Mouse (Mus musculus): Measurements from ENCODE around the gene Tpr.

Tpr gene

GRCm38 (mm10) chr1:150392638-150393487, at the start of gene Tpr, which contains the start of gene Odr4:
Gene Tpr, plus strand, starts transcription at chr1:150392838.
Gene Odr4, minus strand, starts transcription at chr1:150393080.
- peak; percentile 99 for DNase-seq (ENCODE audit: low read depth, low spot score)

- no peak for DNase-seq (ENCODE audit: low read depth, low spot score)
These were observed 31.8 kb upstream of the Tpr start for GRCm38 (mm10) chr1:150360864-150361263.

- no peak for DNase-seq (ENCODE audit: low read depth, low spot score)
These were observed 19.7 kb upstream of the Tpr start for GRCm38 (mm10) chr1:150372895-150373294.

GRCm38 (mm10) chr1:150374247-150374646, 18.4 kb upstream of the Tpr start:
- no peak for DNase-seq (ENCODE audit: low read depth, low spot score)

GRCm38 (mm10) chr1:150384138-150384537, 8.5 kb upstream of the Tpr start:
- no peak for DNase-seq (ENCODE audit: low read depth, low spot score)

- no peak for DNase-seq (ENCODE audit: low read depth, low spot score)
These were observed 5.1 kb upstream of the Tpr start for GRCm38 (mm10) chr1:150387572-150387971.

GRCm38 (mm10) chr1:150389390-150390129, 3.1 kb upstream of the Tpr start:
- no peak for DNase-seq (ENCODE audit: low read depth, low spot score)

GRCm38 (mm10) chr1:150391931-150392637, 554 bp upstream of the Tpr start:
- no peak for DNase-seq (ENCODE audit: low read depth, low spot score)

GRCm38 (mm10) chr1:150393488-150393852, 832 bp downstream of the Tpr start:
- DNase-seq (ENCODE audit: low read depth, low spot score), result no peak

- DNase-seq (ENCODE audit: low read depth, low spot score), result no peak
These were observed 3.4 kb downstream of the Tpr start for GRCm38 (mm10) chr1:150396001-150396400.

GRCm38 (mm10) chr1:150403914-150404313, 11.3 kb downstream of the Tpr start:
- no peak for DNase-seq (ENCODE audit: low read depth, low spot score)

GRCm38 (mm10) chr1:150404555-150404954, 11.9 kb downstream of the Tpr start:
- no peak for DNase-seq (ENCODE audit: low read depth, low spot score)

- DNase-seq (ENCODE audit: low read depth, low spot score), result no peak
These were observed 14.6 kb downstream of the Tpr start for GRCm38 (mm10) chr1:150407285-150407684.

- no peak for DNase-seq (ENCODE audit: low read depth, low spot score)
These were observed 17.4 kb downstream of the Tpr start for GRCm38 (mm10) chr1:150409996-150410395.

GRCm38 (mm10) chr1:150416006-150416405, 23.4 kb downstream of the Tpr start:
- no peak for DNase-seq (ENCODE audit: low read depth, low spot score)

GRCm38 (mm10) chr1:150418426-150418825, 25.8 kb downstream of the Tpr start:
- DNase-seq (ENCODE audit: low read depth, low spot score), result no peak

GRCm38 (mm10) chr1:150425665-150426064, 33.0 kb downstream of the Tpr start:
- DNase-seq (ENCODE audit: low read depth, low spot score), result no peak

- DNase-seq (ENCODE audit: low read depth, low spot score), result no peak
These were observed 33.6 kb downstream of the Tpr start for GRCm38 (mm10) chr1:150426216-150426615.

GRCm38 (mm10) chr1:150438641-150439040, 46.0 kb downstream of the Tpr start:
- no peak for DNase-seq (ENCODE audit: low read depth, low spot score)

- DNase-seq (ENCODE audit: low read depth, low spot score), result no peak
These were observed 49.1 kb downstream of the Tpr start for GRCm38 (mm10) chr1:150441731-150442130.

- DNase-seq (ENCODE audit: low read depth, low spot score), result no peak
These were observed 66.3 kb downstream of the Tpr start for GRCm38 (mm10) chr1:150458977-150459376.

GRCm38 (mm10) chr1:150459599-150459998, 67.0 kb downstream of the Tpr start:
- DNase-seq (ENCODE audit: low read depth, low spot score), result no peak

Measured in forelimb bud, embryonic 11.5 days (tissue).